Mouse (Mus musculus) testis, adult 2 months (tissue): ENCODE measurements at regions not wholly inside any gene's neighbourhood (a gene's known extent, or its start where the extent isn't known, plus 50 kb on each side); places are given as distances from the start of the nearest gene placed in this dataset.

Experiments
- H3K27ac ChIP-seq: fragments of 200-500 bp; 2 replicates; pipeline ENCODE4 v1.5.1; 2012; ENCODE audit warnings: low read depth, low read length; ENCODE audit not compliant: control insufficient read depth, insufficient read depth
- H3K27me3 ChIP-seq: fragments of 200-500 bp; 2 replicates; pipeline ENCODE4 v1.6.1; 2012; ENCODE audit warnings: mild to moderate bottlenecking, low read length, moderate library complexity; ENCODE audit not compliant: control insufficient read depth, insufficient read depth
- H3K36me3 ChIP-seq: fragments of 200-500 bp; 2 replicates; pipeline ENCODE4 v1.6.1; 2012; ENCODE audit warnings: mild to moderate bottlenecking, low read length; ENCODE audit not compliant: control insufficient read depth, insufficient read depth
- H3K4me1 ChIP-seq: fragments of 200-500 bp; 2 replicates; pipeline ENCODE4 v1.6.1; 2012; ENCODE audit warnings: low read length; ENCODE audit not compliant: control insufficient read depth, insufficient read depth
- H3K4me3 ChIP-seq: fragments of 200-500 bp; 2 replicates; pipeline ENCODE4 v1.5.1; 2012; ENCODE audit warnings: low read depth, mild to moderate bottlenecking, low read length, moderate library complexity, mixed read lengths; ENCODE audit not compliant: control insufficient read depth
- CTCF ChIP-seq: fragments of 200-500 bp; IDR thresholded peaks from 2 replicates; pipeline ENCODE4 v1.5.1; 2012; ENCODE audit warnings: low read depth, mild to moderate bottlenecking, inconsistent platforms, low read length, moderate library complexity; ENCODE audit not compliant: control insufficient read depth, insufficient read depth, insufficient replicate concordance
- POLR2A ChIP-seq: fragments of 200-500 bp; IDR thresholded peaks from 2 replicates; pipeline ENCODE4 v1.6.1; 2012; ENCODE audit warnings: low read depth, mild to moderate bottlenecking, inconsistent platforms, low read length, moderate library complexity; ENCODE audit not compliant: control insufficient read depth

- Histone ChIP-seq H3K4me3 (no peak overlapping the region), H3K36me3 (no peaks in the 10 kb centered on the region), H3K27ac (no peak overlapping the region), H3K4me1 (no peaks in the 10 kb centered on the region), H3K27me3 (no peaks in the 10 kb centered on the region)
- TF ChIP-seq CTCF (no peak), POLR2A (no peak)
Observed at GRCm38 (mm10) chr6:75805223-75805622, 692.4 kb downstream of the Gm9008 start.

GRCm38 (mm10) chr6:75799993-75800392 is 697.6 kb downstream of the Gm9008 start:
- H3K27ac ChIP-seq = no peak overlapping the region
- TF ChIP-seq CTCF (no peak), POLR2A (no peak)
- H3K4me3 ChIP-seq = no peak overlapping the region
- H3K27me3 ChIP-seq = no peaks in the 10 kb centered on the region
- H3K36me3 ChIP-seq = no peaks in the 10 kb centered on the region
- no peaks in the 10 kb centered on the region for H3K4me1 ChIP-seq

- no peak overlapping the region for H3K4me3 ChIP-seq
- no peak overlapping the region for H3K27ac ChIP-seq
- no peaks in the 10 kb centered on the region for H3K27me3 ChIP-seq
- no peaks in the 10 kb centered on the region for H3K4me1 ChIP-seq
- no peaks in the 10 kb centered on the region for H3K36me3 ChIP-seq
- TF ChIP-seq POLR2A = no peak
- TF ChIP-seq CTCF = no peak
Observed at GRCm38 (mm10) chr6:75799546-75799945, 698.0 kb downstream of the Gm9008 start.

GRCm38 (mm10) chr6:75782680-75783079 is 714.9 kb downstream of the Gm9008 start:
- Histone ChIP-seq H3K36me3 (no peaks in the 10 kb centered on the region), H3K4me1 (peaks cover 3% of the 10 kb centered on the region), H3K27me3 (no peaks in the 10 kb centered on the region), H3K27ac (no peak overlapping the region), H3K4me3 (peak overlapping the region; percentile 10; the same call in 1 of the 2 replicates)
- TF ChIP-seq POLR2A (no peak), CTCF (no peak)

GRCm38 (mm10) chr6:75763041-75763440 is 734.5 kb downstream of the Gm9008 start:
- H3K36me3 ChIP-seq = no peaks in the 10 kb centered on the region
- H3K27ac ChIP-seq = no peak overlapping the region
- H3K27me3 ChIP-seq = no peaks in the 10 kb centered on the region
- TF ChIP-seq POLR2A (no peak), CTCF (no peak)
- H3K4me3 ChIP-seq = no peak overlapping the region
- H3K4me1 ChIP-seq = no peaks in the 10 kb centered on the region

- H3K4me1 ChIP-seq = no peaks in the 10 kb centered on the region
- TF ChIP-seq CTCF (no peak), POLR2A (no peak)
Observed at GRCm38 (mm10) chr6:75756184-75756583, 741.4 kb downstream of the Gm9008 start.

More at GRCm38 (mm10) chr6:75756184-75756583, 741.4 kb downstream of the Gm9008 start:
- Histone ChIP-seq H3K27me3 (no peaks in the 10 kb centered on the region), H3K36me3 (no peaks in the 10 kb centered on the region), H3K27ac (no peak overlapping the region), H3K4me3 (no peak overlapping the region)
